Mouse (Mus musculus) gonadal fat pad, adult 2 months (tissue): ENCODE results near the gene Fbxo21. TPM values are rescaled to one million over a fixed set of nuclear protein-coding genes. Genes with fewer than 3 reads are reported as not detected.

ENCODE experiments used
- DNase-seq: peaks from one replicate; pipeline ENCODE4 v3.0.0-alpha.2; 2012; ENCODE audit warnings: low read depth
- polyA plus RNA-seq: library from polyadenylated mRNA; depleted of rRNA; stranded (reverse); fragments of >200 nt; gene quantifications from 2 replicates; pipeline ENCODE4 v1.2.3, GENCODE M21; 2012; rRNA removed

Fbxo21 gene
- polyA plus RNA-seq, 1 experiment = 46.0 TPM

DNA sequence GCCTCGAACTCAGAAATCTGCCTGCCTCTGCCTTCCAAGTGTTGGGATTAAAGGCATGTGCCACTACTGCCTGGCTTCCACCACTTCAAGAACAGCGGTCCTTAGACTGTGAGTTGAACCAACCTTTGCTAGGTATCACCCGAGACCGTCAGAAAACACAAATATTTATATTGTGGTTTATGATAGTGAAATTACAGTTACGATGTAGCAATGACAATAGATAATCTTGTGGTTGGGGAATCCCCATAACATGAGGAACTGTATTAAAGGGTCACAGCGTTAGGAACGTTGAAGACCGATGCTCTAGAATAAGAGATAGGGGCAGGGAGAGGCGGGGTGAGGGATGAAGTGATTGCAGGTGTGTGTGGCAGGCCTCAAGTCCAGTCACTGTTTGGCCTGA lies 68.9 kb downstream of the Fbxo21 start:
- DNase-seq = no peak

GRCm38 (mm10) chr5:118047091-118047757 lies 70.7 kb downstream of the Fbxo21 start:
- DNase-seq = no peak

- DNase-seq = no peak
Measured at GRCm38 (mm10) chr5:118048412-118048811, 71.9 kb downstream of the Fbxo21 start.

DNA sequence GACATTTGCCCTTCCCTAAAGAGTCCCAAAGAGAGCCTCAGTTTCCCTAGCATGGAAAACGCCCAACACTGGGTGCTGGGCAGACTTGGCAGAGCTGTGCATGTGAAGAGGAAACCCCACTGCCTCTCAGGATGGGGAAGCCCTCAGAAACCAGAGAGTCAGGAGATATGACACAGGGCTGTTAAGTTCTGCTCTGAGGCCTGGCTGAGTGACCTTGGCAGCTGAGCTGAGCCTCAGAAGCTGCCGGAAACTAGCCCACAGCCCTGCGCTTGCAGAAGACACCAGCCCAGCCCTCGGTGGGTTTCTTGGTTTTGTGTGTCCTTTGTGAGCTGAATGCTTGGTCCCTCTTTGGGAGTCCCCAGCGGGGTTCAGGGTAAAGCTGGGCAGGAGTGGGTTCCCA lies 72.4 kb downstream of the Fbxo21 start:
- DNase-seq = no peak

DNA sequence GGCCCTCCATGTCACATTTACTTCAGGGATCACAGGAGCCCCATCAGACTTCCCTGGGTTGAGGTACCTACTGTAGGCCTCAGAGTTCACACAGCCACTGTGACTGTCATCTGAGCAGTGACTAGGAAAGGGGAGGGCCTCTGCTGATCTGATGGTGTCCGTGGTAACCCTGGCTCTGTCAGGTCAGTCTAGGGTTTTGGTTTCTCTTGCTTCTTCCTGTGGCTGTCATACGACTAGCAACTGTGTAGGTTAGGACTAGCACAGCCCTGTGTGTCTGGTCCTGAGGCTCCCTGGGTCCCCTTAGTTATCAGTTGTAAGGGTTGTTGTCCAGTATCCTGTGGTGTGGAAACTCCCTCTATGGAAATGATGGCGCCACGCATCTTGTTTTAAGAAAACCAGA lies 74.2 kb downstream of the Fbxo21 start:
- DNase-seq = no peak

GRCm38 (mm10) chr5:118051981-118052662 lies 75.6 kb downstream of the Fbxo21 start:
- no peak for DNase-seq

GRCm38 (mm10) chr5:118053205-118053604 lies 76.7 kb downstream of the Fbxo21 start:
- no peak for DNase-seq

DNA sequence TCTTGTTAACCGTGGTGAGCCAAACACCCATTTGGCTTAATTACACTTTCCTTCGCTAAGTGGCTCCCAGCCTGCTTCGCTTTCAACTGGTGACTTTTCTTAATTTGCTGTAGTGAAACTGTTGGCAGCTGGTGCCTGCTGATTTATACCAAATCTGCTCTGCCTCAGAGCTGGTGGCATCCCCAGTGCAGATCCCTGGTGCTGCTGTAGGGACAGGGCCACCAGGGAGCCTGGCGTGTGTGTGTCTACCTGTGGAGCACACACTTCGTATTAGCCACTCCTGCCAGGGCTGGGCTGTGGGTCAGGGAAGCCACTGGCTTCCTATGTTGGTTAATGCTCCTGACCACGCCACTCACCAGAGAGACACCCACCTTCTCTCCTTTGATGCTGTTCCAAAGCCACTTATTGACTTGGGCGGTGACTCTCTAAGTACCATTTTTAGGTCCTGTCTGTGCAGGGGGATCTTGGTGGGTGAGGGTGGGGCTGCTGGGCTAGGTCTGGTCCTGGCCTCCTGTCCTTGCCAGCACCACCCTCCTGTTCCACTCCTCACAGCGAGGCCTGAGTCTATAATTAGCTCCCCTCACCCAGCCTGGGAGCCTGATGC lies 81.1 kb downstream of the Fbxo21 start:
- DNase-seq = no peak

- DNase-seq = no peak
Measured at GRCm38 (mm10) chr5:118058858-118059257, 82.3 kb downstream of the Fbxo21 start.

DNA sequence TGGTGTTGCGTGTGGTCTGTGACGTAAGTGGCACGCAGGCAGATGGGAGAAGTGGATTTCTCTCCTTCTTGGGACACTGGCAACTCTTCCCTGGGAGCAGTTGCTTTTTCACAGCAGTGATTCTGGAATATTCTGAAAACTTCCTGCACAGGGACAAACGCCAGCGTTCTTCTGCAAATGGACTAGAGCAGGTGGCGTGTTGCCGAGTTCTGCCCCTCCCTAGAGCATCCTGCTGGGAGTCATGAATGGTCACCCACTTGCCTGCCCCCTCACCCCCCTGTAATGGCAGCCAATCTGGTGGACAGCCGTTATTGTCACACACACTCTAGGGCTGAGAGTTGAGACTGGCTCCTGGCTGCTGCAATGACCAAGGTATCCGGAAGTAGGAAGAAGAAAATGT lies 83.1 kb downstream of the Fbxo21 start:
- DNase-seq = no peak

Other genes starting within 250 kb of the Fbxo21 start
- gene Nos1, start 195.7 kb upstream of the Fbxo21 start, polyA plus RNA-seq = 0.38 and 0.72 TPM in 2 replicates
- 3.6 and 4.1 TPM in 2 replicates for gene Tesc, start 51.0 kb downstream of the Fbxo21 start, polyA plus RNA-seq
- gene Fbxw8, start 178.7 kb downstream of the Fbxo21 start, polyA plus RNA-seq = 65.2 and 80.7 TPM in 2 replicates
- 0.08 and 0.16 TPM in 2 replicates for gene Hrk, start 187.9 kb downstream of the Fbxo21 start, polyA plus RNA-seq